Mouse (Mus musculus): Measurements from ENCODE around the gene Adra2a.

DNA sequence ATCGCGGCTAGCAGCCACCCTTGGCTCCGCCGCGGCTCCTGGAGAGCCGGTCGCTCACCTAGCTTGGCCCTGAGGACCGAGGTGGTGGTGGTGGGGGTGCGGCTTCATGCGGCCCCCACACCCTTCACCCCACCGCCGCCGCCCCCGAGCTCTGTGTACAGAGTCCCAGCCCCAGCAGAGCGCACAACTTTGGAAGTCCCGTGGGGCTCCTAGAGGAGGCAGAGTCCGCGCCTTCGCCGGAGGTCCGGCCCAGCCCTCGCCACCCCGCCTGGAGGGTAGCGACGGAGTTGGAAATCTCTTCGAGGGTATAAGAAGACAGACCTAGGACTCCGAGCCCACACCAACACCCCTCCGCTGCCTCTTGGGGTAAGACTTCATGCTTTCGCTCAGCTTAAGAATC, 1.5 kb downstream of the Adra2a start:
- TF ChIP-seq CTCF (IDR thresholded peaks at IDR 0.05) (no peak), EP300 (IDR thresholded peaks at IDR 0.05) (no peak)
